Mouse (Mus musculus): ENCODE data around the gene Olfr1181.
"Not testable (repeated sequence)": the region's sequence is repeated elsewhere in the genome, so short reads cannot be mapped to it uniquely, and the experiment has no call there.

Olfr1181 gene

GRCm38 (mm10) chr2:88426071-88426470 lies at the start of gene Olfr1181:
Gene Olfr1181 (minus strand): TSS chr2:88426171.
- no peak for DNase-seq (ENCODE audit: low read depth, low spot score)

- DNase-seq (ENCODE audit: low read depth, low spot score): not testable (repeated sequence)
Measured at GRCm38 (mm10) chr2:88454567-88454966, 28.6 kb upstream of the Olfr1181 start, which contains the start of gene Olfr1183. Gene Olfr1183 (plus strand): TSS chr2:88454867.

DNA sequence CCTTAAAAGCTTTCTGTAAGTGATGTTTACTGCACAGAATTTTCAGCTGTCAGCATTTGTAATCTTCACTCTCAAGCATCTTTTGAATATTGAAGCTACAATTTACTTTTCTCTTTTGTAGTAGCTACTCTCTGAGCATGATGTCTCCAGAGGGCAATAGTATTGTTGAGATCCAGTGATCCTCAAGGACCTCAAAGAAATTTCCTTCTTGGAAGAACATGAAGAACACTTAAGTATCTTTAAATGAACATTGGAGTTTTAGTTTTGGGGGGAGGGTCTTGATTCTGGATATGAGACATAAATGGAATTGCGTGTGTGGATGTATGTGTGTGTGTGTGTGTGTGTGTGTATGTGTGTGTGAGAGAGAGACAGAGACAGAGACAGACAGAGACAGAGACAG lies 23.1 kb upstream of the Olfr1181 start, which contains the start of gene Gm13757:
TSS of gene Gm13757 (minus strand) at position 101 of the 400 bp plus-strand sequence.
- no peak for DNase-seq (ENCODE audit: low read depth, low spot score)

GRCm38 (mm10) chr2:88419051-88419450 lies 6.9 kb downstream of the Olfr1181 start, which contains the start of gene Olfr1180:
Gene Olfr1180 (minus strand): TSS chr2:88419151.
- DNase-seq (ENCODE audit: low read depth, low spot score): no peak

GRCm38 (mm10) chr2:88406353-88406752 lies 19.6 kb downstream of the Olfr1181 start, which contains the start of gene Olfr1179:
Gene Olfr1179 (minus strand): TSS chr2:88406453.
- no peak for DNase-seq (ENCODE audit: low read depth, low spot score)

DNA sequence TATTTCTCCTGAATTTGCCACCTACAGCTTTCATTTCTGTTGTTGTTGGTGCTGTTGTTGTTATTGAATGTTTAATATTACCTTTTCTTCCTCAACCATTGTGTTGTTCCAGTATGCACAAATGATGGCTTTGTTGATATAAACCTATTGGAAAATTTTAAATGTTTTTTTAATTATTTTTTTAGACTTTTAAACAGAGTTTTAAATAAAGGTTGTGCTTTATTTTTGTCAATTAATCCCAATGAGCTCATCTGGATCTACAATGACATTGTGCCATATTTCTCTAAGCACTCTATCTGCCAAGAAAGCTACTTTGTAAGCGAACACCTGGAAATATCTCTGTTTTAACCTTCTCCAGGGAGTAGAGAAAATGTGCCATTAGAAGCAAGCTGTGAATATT lies 39.2 kb downstream of the Olfr1181 start, which contains the start of gene Olfr1178:
TSS of gene Olfr1178 (plus strand) at position 301 of the 400 bp plus-strand sequence.
- DNase-seq (ENCODE audit: low read depth, low spot score): no peak
